Mouse (Mus musculus): ENCODE results near the gene Gm21885. TPM values are rescaled to one million over a fixed set of nuclear protein-coding genes. Genes with fewer than 3 reads are reported as not detected.

Gm21885 gene
- polyA plus RNA-seq (2015; fragmentation: Nextera tagmentation; extraction: Ambion mirVana), result not detected in 2 replicates

GRCm38 (mm10) chr11:94281199-94282181 is at the start of gene Gm21885:
TSS of gene Gm21885 (plus strand) at chr11:94281873.
- H3K9ac ChIP-seq (replicated peaks; ENCODE audit: low read length), result no peak within 1 kb of the TSS
- WGBS, result 81% methylated on average over 11 of the region's 11 CpGs
- no peaks in the 10 kb centered on the region for H3K9me3 ChIP-seq (ENCODE audit: low read length)
- H3K4me2 ChIP-seq (replicated peaks; ENCODE audit: low read depth, low read length), result no peak within 1 kb of the TSS
- peaks cover 26% of the 10 kb centered on the region for H3K36me3 ChIP-seq (ENCODE audit: insufficient read depth, low read length)
- no peak within 1 kb of the TSS for H3K27ac ChIP-seq (ENCODE audit: low read length)
- ATAC-seq (ENCODE audit: low FRiP score, low TSS enrichment), result no peak
- H3K27me3 ChIP-seq (ENCODE audit: insufficient read depth, low read length), result no peaks in the 10 kb centered on the region
- H3K4me3 ChIP-seq (ENCODE audit: low read length), result no peak within 1 kb of the TSS
- peaks cover 5% of the 10 kb centered on the region; the same call in 1 of the 2 replicates for H3K4me1 ChIP-seq (ENCODE audit: insufficient read depth, low read length)

- Histone ChIP-seq H3K9me3 (ENCODE audit: low read length) (no peaks in the 10 kb centered on the region), H3K27ac (ENCODE audit: low read length) (no peak overlapping the region), H3K36me3 (ENCODE audit: insufficient read depth, low read length) (no peaks in the 10 kb centered on the region), H3K27me3 (ENCODE audit: insufficient read depth, low read length) (no peaks in the 10 kb centered on the region), H3K4me1 (ENCODE audit: insufficient read depth, low read length) (0 out of 2 replicates have a peak, but pooled peaks cover 3% of the 10 kb centered on the region), H3K4me2 (replicated peaks; ENCODE audit: low read depth, low read length) (no peak overlapping the region), H3K4me3 (ENCODE audit: low read length) (no peak overlapping the region), H3K9ac (replicated peaks; ENCODE audit: low read length) (no peak overlapping the region)
- no peak for ATAC-seq (ENCODE audit: low FRiP score, low TSS enrichment)
- 80% methylated on average over 6 of the region's 6 CpGs for WGBS
Measured at GRCm38 (mm10) chr11:94233405-94233804, 48.3 kb upstream of the Gm21885 start.

- Histone ChIP-seq H3K36me3 (ENCODE audit: insufficient read depth, low read length) (no peaks in the 10 kb centered on the region), H3K9ac (replicated peaks; ENCODE audit: low read length) (no peak overlapping the region), H3K4me2 (replicated peaks; ENCODE audit: low read depth, low read length) (no peak overlapping the region), H3K27ac (ENCODE audit: low read length) (no peak overlapping the region), H3K27me3 (ENCODE audit: insufficient read depth, low read length) (no peaks in the 10 kb centered on the region), H3K9me3 (ENCODE audit: low read length) (no peaks in the 10 kb centered on the region), H3K4me1 (ENCODE audit: insufficient read depth, low read length) (0 out of 2 replicates have a peak, but pooled peaks cover 3% of the 10 kb centered on the region), H3K4me3 (ENCODE audit: low read length) (no peak overlapping the region)
- ATAC-seq (ENCODE audit: low FRiP score, low TSS enrichment), result no peak
- 90% methylated on average over 12 of the region's 12 CpGs for WGBS
Measured at GRCm38 (mm10) chr11:94234380-94234779, 47.3 kb upstream of the Gm21885 start.

- ATAC-seq (ENCODE audit: low FRiP score, low TSS enrichment), result no peak
- Histone ChIP-seq H3K4me1 (ENCODE audit: insufficient read depth, low read length) (0 out of 2 replicates have a peak, but pooled peaks cover 3% of the 10 kb centered on the region), H3K4me3 (ENCODE audit: low read length) (no peak overlapping the region), H3K4me2 (replicated peaks; ENCODE audit: low read depth, low read length) (no peak overlapping the region), H3K36me3 (ENCODE audit: insufficient read depth, low read length) (no peaks in the 10 kb centered on the region), H3K9me3 (ENCODE audit: low read length) (no peaks in the 10 kb centered on the region), H3K9ac (replicated peaks; ENCODE audit: low read length) (no peak overlapping the region), H3K27ac (ENCODE audit: low read length) (no peak overlapping the region), H3K27me3 (ENCODE audit: insufficient read depth, low read length) (no peaks in the 10 kb centered on the region)
- WGBS, result 90% methylated on average over 8 of the region's 8 CpGs
Measured at GRCm38 (mm10) chr11:94234857-94235256, 46.8 kb upstream of the Gm21885 start.

GRCm38 (mm10) chr11:94236074-94236473 is 45.6 kb upstream of the Gm21885 start:
- WGBS, result 28% methylated on average over 3 of the region's 3 CpGs
- no peaks in the 10 kb centered on the region for H3K27me3 ChIP-seq (ENCODE audit: insufficient read depth, low read length)
- H3K9me3 ChIP-seq (ENCODE audit: low read length), result no peaks in the 10 kb centered on the region
- peak overlapping the region; percentile 40; the same call in 1 of the 2 replicates for H3K4me2 ChIP-seq (replicated peaks; ENCODE audit: low read depth, low read length)
- H3K36me3 ChIP-seq (ENCODE audit: insufficient read depth, low read length), result no peaks in the 10 kb centered on the region
- no peak overlapping the region for H3K4me3 ChIP-seq (ENCODE audit: low read length)
- H3K27ac ChIP-seq (ENCODE audit: low read length), result peak overlapping the region; percentile 1; the same call in 1 of the 2 replicates
- ATAC-seq (ENCODE audit: low FRiP score, low TSS enrichment), result peak; percentile 84
- 0 out of 2 replicates have a peak, but pooled peaks cover 3% of the 10 kb centered on the region for H3K4me1 ChIP-seq (ENCODE audit: insufficient read depth, low read length)
- peak overlapping the region; percentile 29; the same call in 1 of the 2 replicates for H3K9ac ChIP-seq (replicated peaks; ENCODE audit: low read length)

GRCm38 (mm10) chr11:94238786-94239185 is 42.9 kb upstream of the Gm21885 start:
- no peak overlapping the region for H3K27ac ChIP-seq (ENCODE audit: low read length)
- H3K9me3 ChIP-seq (ENCODE audit: low read length), result no peaks in the 10 kb centered on the region
- H3K36me3 ChIP-seq (ENCODE audit: insufficient read depth, low read length), result no peaks in the 10 kb centered on the region
- H3K4me3 ChIP-seq (ENCODE audit: low read length), result no peak overlapping the region
- H3K4me1 ChIP-seq (ENCODE audit: insufficient read depth, low read length), result peaks cover 17% of the 10 kb centered on the region
- no peak overlapping the region for H3K9ac ChIP-seq (replicated peaks; ENCODE audit: low read length)
- ATAC-seq (ENCODE audit: low FRiP score, low TSS enrichment), result no peak
- WGBS, result 90% methylated on average over 8 of the region's 8 CpGs
- H3K27me3 ChIP-seq (ENCODE audit: insufficient read depth, low read length), result no peaks in the 10 kb centered on the region
- H3K4me2 ChIP-seq (replicated peaks; ENCODE audit: low read depth, low read length), result no peak overlapping the region

GRCm38 (mm10) chr11:94239706-94240105 is 42.0 kb upstream of the Gm21885 start:
- peaks cover 20% of the 10 kb centered on the region for H3K4me1 ChIP-seq (ENCODE audit: insufficient read depth, low read length)
- no peak overlapping the region for H3K4me3 ChIP-seq (ENCODE audit: low read length)
- no peak for ATAC-seq (ENCODE audit: low FRiP score, low TSS enrichment)
- H3K27me3 ChIP-seq (ENCODE audit: insufficient read depth, low read length), result no peaks in the 10 kb centered on the region
- no peak overlapping the region for H3K4me2 ChIP-seq (replicated peaks; ENCODE audit: low read depth, low read length)
- WGBS, result 50% methylated on average over 9 of the region's 9 CpGs
- H3K9me3 ChIP-seq (ENCODE audit: low read length), result no peaks in the 10 kb centered on the region
- H3K27ac ChIP-seq (ENCODE audit: low read length), result no peak overlapping the region
- H3K9ac ChIP-seq (replicated peaks; ENCODE audit: low read length), result peak overlapping the region; percentile 31; the same call in 1 of the 2 replicates
- H3K36me3 ChIP-seq (ENCODE audit: insufficient read depth, low read length), result no peaks in the 10 kb centered on the region

- 1% methylated on average over 29 of the region's 29 CpGs for WGBS
- H3K9me3 ChIP-seq (ENCODE audit: low read length), result no peaks in the 10 kb centered on the region
- peak overlapping the region; percentile 61 for H3K27ac ChIP-seq (ENCODE audit: low read length)
- ATAC-seq (ENCODE audit: low FRiP score, low TSS enrichment), result peak; percentile 75
- no peaks in the 10 kb centered on the region for H3K36me3 ChIP-seq (ENCODE audit: insufficient read depth, low read length)
- H3K9ac ChIP-seq (replicated peaks; ENCODE audit: low read length), result peak overlapping the region; percentile 57
- H3K4me2 ChIP-seq (replicated peaks; ENCODE audit: low read depth, low read length), result peak overlapping the region; percentile 73
- H3K4me1 ChIP-seq (ENCODE audit: insufficient read depth, low read length), result peaks cover 31% of the 10 kb centered on the region
- H3K4me3 ChIP-seq (ENCODE audit: low read length), result peak overlapping the region; percentile 44
- H3K27me3 ChIP-seq (ENCODE audit: insufficient read depth, low read length), result no peaks in the 10 kb centered on the region
Measured at GRCm38 (mm10) chr11:94242760-94243421, 38.8 kb upstream of the Gm21885 start.

- H3K4me3 ChIP-seq (ENCODE audit: low read length), result peak overlapping the region; percentile 44
- no peaks in the 10 kb centered on the region for H3K9me3 ChIP-seq (ENCODE audit: low read length)
- H3K4me2 ChIP-seq (replicated peaks; ENCODE audit: low read depth, low read length), result peak overlapping the region; percentile 73
- ATAC-seq (ENCODE audit: low FRiP score, low TSS enrichment), result peak; percentile 29
- H3K4me1 ChIP-seq (ENCODE audit: insufficient read depth, low read length), result peaks cover 31% of the 10 kb centered on the region
- WGBS, result 24% methylated on average over 15 of the region's 15 CpGs
- H3K27ac ChIP-seq (ENCODE audit: low read length), result peak overlapping the region; percentile 61
- H3K27me3 ChIP-seq (ENCODE audit: insufficient read depth, low read length), result no peaks in the 10 kb centered on the region
- H3K9ac ChIP-seq (replicated peaks; ENCODE audit: low read length), result peak overlapping the region; percentile 57
- H3K36me3 ChIP-seq (ENCODE audit: insufficient read depth, low read length), result no peaks in the 10 kb centered on the region
Measured at GRCm38 (mm10) chr11:94243422-94244180, 38.1 kb upstream of the Gm21885 start.
